Mouse (Mus musculus): Measurements from ENCODE around the gene Rbms1. TPM values are rescaled to one million over a fixed set of nuclear protein-coding genes. Genes with fewer than 3 reads are reported as not detected.
A peak's percentile ranks its signal among the peaks of the same experiment; 100 is the strongest.

Rbms1 gene
- total and polyA plus RNA-seq, 3 experiments: 10.1 to 27.4 TPM; not detected in 1

DNA sequence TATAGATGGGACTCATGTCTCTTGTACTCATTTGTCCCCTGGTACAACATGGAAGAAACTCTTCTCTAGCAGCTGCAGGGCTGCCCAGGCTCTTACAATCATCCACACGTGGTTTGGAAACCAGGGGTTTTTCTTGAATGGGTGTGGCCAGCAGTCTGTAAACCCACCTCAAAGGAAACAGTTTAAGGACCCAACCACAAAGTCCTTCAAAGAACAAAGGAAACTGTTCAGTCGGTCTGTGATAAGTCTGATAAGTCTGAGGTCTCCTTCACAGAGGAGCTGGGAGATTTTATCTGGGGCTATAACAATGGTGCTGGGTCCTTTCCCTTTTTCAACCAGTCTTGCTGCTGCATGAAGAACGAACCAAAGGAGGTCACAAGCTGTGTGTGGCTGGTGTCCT, 188.5 kb downstream of the Rbms1 start (continued):
- TF ChIP-seq TCF12 (IDR thresholded peaks at IDR 0.05; ENCODE audit: low read depth, low read length): peak; percentile 71; the same call in 1 of the 2 replicates

GRCm38 (mm10) chr2:60773592-60773991, 189.4 kb downstream of the Rbms1 start:
- peaks cover 9 to 16% of the 10 kb centered on the region in 2 experiments for H3K4me1 ChIP-seq (ENCODE audit: control insufficient read depth in 1 of 2, insufficient read depth in 2 of 2, low read length in 2 of 2)
- TF ChIP-seq ELF1 (IDR thresholded peaks at IDR 0.05; ENCODE audit: low read depth, low read length): no peak
- TF ChIP-seq MAFK (IDR thresholded peaks at IDR 0.05; ENCODE audit: borderline replicate concordance, low read depth, low read length): no peak
- no peak for TF ChIP-seq GATA1 (IDR thresholded peaks at IDR 0.05; ENCODE audit: low read depth, low read length)
- no peak for TF ChIP-seq MAX (IDR thresholded peaks at IDR 0.05; ENCODE audit: low read length)
- TF ChIP-seq USF1 (IDR thresholded peaks at IDR 0.05; ENCODE audit: low read depth, low read length): no peak
- TF ChIP-seq USF2 (IDR thresholded peaks at IDR 0.05; ENCODE audit: borderline replicate concordance in 1 of 2, insufficient read depth in 1 of 2, low read depth in 1 of 2, low read length in 2 of 2): no peak
- no peak for TF ChIP-seq UBTF (IDR thresholded peaks at IDR 0.05; ENCODE audit: borderline replicate concordance, insufficient read depth, low read depth, low read length)
- TF ChIP-seq HCFC1 (IDR thresholded peaks at IDR 0.05; ENCODE audit: low read depth, low read length): no peak
- TF ChIP-seq E2F4 (IDR thresholded peaks at IDR 0.05; ENCODE audit: borderline replicate concordance, low read depth, low read length): no peak
- TF ChIP-seq JUND (IDR thresholded peaks at IDR 0.05; ENCODE audit: low read depth, low read length): no peak
- TF ChIP-seq TAL1 (IDR thresholded peaks at IDR 0.05; ENCODE audit: low read length): no peak
- no peak for TF ChIP-seq TBP (IDR thresholded peaks at IDR 0.05; ENCODE audit: low read depth, low read length)
- TF ChIP-seq GABPA (IDR thresholded peaks at IDR 0.05; ENCODE audit: low read depth, low read length): no peak
- DNase-seq (ENCODE audit: low read depth, low spot score): peak; percentile 22
- H3K27me3 ChIP-seq (ENCODE audit: control insufficient read depth in 1 of 2, insufficient read depth in 2 of 2, low read length in 2 of 2): no peaks in the 10 kb centered on the region
- H3K27ac ChIP-seq (ENCODE audit: control insufficient read depth, low read depth, low read length): peak overlapping the region; percentile 61; the same call in 1 of the 2 replicates
- H3K36me3 ChIP-seq (ENCODE audit: control insufficient read depth in 1 of 2, insufficient read depth in 2 of 2, low read length in 2 of 2): peaks cover 0 to 16% of the 10 kb centered on the region in 2 experiments; a peak in 2 of 4 replicates
- H3K79me2 ChIP-seq (ENCODE audit: control insufficient read depth, insufficient read depth, low read length, poor library complexity): no peaks in the 10 kb centered on the region
- H3K9me3 ChIP-seq (replicated peaks; ENCODE audit: insufficient read depth, low read length): no peaks in the 10 kb centered on the region
- H3K9ac ChIP-seq (ENCODE audit: control insufficient read depth, low read depth, low read length, poor library complexity, severe bottlenecking): no peak overlapping the region
- no peak overlapping the region for H3K4me3 ChIP-seq (ENCODE audit: control insufficient read depth in 1 of 2, insufficient read depth in 1 of 2, low read depth in 2 of 2, low read length in 2 of 2)

- H3K27me3 ChIP-seq (ENCODE audit: control insufficient read depth in 1 of 2, insufficient read depth in 2 of 2, low read length in 2 of 2): no peaks in the 10 kb centered on the region
- no peak for TF ChIP-seq ELF1 (IDR thresholded peaks at IDR 0.05; ENCODE audit: low read depth, low read length)
- TF ChIP-seq JUND (IDR thresholded peaks at IDR 0.05; ENCODE audit: low read depth, low read length): no peak
- TF ChIP-seq CTCF (IDR thresholded peaks at IDR 0.05 in 2 of 3, conservative IDR thresholded peaks at IDR 0.05 in 1 of 3; ENCODE audit: control insufficient read depth in 1 of 3, insufficient read depth in 1 of 3, low read depth in 2 of 3, low read length in 3 of 3, poor library complexity in 1 of 3, severe bottlenecking in 1 of 3): no peak
- TF ChIP-seq TBP (IDR thresholded peaks at IDR 0.05; ENCODE audit: low read depth, low read length): no peak
- no peak for TF ChIP-seq CHD2 (IDR thresholded peaks at IDR 0.05; ENCODE audit: low read length)
- TF ChIP-seq SMC3 (IDR thresholded peaks at IDR 0.05; ENCODE audit: low read depth, low read length): no peak
- no peak for TF ChIP-seq SIN3A (IDR thresholded peaks at IDR 0.05; ENCODE audit: low read length)
- no peak for TF ChIP-seq ZKSCAN1 (IDR thresholded peaks at IDR 0.05; ENCODE audit: low read depth, low read length)
- TF ChIP-seq MAZ (IDR thresholded peaks at IDR 0.05; ENCODE audit: low read depth, low read length): no peak
- TF ChIP-seq POLR2AphosphoS5 (IDR thresholded peaks at IDR 0.05; ENCODE audit: borderline replicate concordance, low read depth, low read length): no peak
- TF ChIP-seq MXI1 (IDR thresholded peaks at IDR 0.05; ENCODE audit: low read depth, low read length): no peak
- H3K27ac ChIP-seq (ENCODE audit: control insufficient read depth, low read depth, low read length): no peak overlapping the region
- H3K9ac ChIP-seq (ENCODE audit: control insufficient read depth, low read depth, low read length, poor library complexity, severe bottlenecking): no peak overlapping the region
- H3K79me2 ChIP-seq (ENCODE audit: control insufficient read depth, insufficient read depth, low read length, poor library complexity): no peaks in the 10 kb centered on the region
- no peaks in the 10 kb centered on the region for H3K4me1 ChIP-seq (ENCODE audit: control insufficient read depth in 1 of 2, insufficient read depth in 2 of 2, low read length in 2 of 2)
- DNase-seq (ENCODE audit: low read depth, low spot score): no peak
- no peaks in the 10 kb centered on the region for H3K9me3 ChIP-seq (replicated peaks; ENCODE audit: insufficient read depth, low read length)
- no peaks in the 10 kb centered on the region for H3K36me3 ChIP-seq (ENCODE audit: control insufficient read depth in 1 of 2, insufficient read depth in 2 of 2, low read length in 2 of 2)
- no peak overlapping the region for H3K4me3 ChIP-seq (ENCODE audit: control insufficient read depth in 1 of 2, insufficient read depth in 1 of 2, low read depth in 2 of 2, low read length in 2 of 2)
These were observed 196.6 kb downstream of the Rbms1 start for GRCm38 (mm10) chr2:60766420-60766819.
